Mouse (Mus musculus) forebrain, embryonic 12.5 days (tissue): ENCODE measurements around the gene Yme1l1. TPM values are rescaled to one million over a fixed set of nuclear protein-coding genes. Genes with fewer than 3 reads are reported as not detected.

Source experiments
- ATAC-seq: fragments of 200-750 bp; cut with Nextera tagmentation; 2 replicates; pipeline ENCODE4 v1.8.0; 2017; ENCODE audit warnings: moderate TSS enrichment; ENCODE audit not compliant: low FRiP score
- H3K27ac ChIP-seq: fragments of 300-500 bp; sonication (generic); 2 replicates; pipeline ENCODE4 v1.5.1; 2016; ENCODE audit warnings: mild to moderate bottlenecking
- H3K27me3 ChIP-seq: fragments of 300-500 bp; sonication (generic); 2 replicates; pipeline ENCODE4 v1.6.1; 2016; ENCODE audit warnings: mild to moderate bottlenecking
- H3K36me3 ChIP-seq: fragments of 300-500 bp; sonication (generic); replicated peaks from 2 replicates; pipeline ENCODE4 v1.6.1; 2016; ENCODE audit warnings: mild to moderate bottlenecking
- H3K4me1 ChIP-seq: fragments of 300-500 bp; sonication (generic); 2 replicates; pipeline ENCODE4 v1.6.1; 2016
- H3K4me2 ChIP-seq: fragments of 300-500 bp; sonication (generic); 2 replicates; pipeline ENCODE4 v1.6.1; 2016; ENCODE audit warnings: mild to moderate bottlenecking, moderate library complexity
- H3K4me3 ChIP-seq: fragments of 300-500 bp; sonication (generic); replicated peaks from 2 replicates; pipeline ENCODE4 v1.5.1; 2016; ENCODE audit warnings: mild to moderate bottlenecking
- H3K9ac ChIP-seq: fragments of 300-500 bp; sonication (generic); 2 replicates; pipeline ENCODE4 v1.6.1; 2016; ENCODE audit warnings: mild to moderate bottlenecking
- H3K9me3 ChIP-seq: fragments of 300-500 bp; sonication (generic); 2 replicates; pipeline ENCODE4 v1.6.1; 2016
- WGBS: fragments of 180-500 bp; shearing (Covaris S2); methylation state at CpG from one replicate; pipeline ENCODE4 v1.1.7; 2016; 5-methylcytosine and 5-hydroxymethylcytosine counted together
- polyA plus RNA-seq: library from polyadenylated mRNA; unstranded; fragments of >200 nt; fragmentation: Nextera tagmentation; extraction: Ambion mirVana; gene quantifications from 2 replicates; pipeline ENCODE4 v1.2.1, GENCODE M21; 2016

Yme1l1 gene
- polyA plus RNA-seq, 1 experiment from 2014 or later, result 86.4 TPM

DNA sequence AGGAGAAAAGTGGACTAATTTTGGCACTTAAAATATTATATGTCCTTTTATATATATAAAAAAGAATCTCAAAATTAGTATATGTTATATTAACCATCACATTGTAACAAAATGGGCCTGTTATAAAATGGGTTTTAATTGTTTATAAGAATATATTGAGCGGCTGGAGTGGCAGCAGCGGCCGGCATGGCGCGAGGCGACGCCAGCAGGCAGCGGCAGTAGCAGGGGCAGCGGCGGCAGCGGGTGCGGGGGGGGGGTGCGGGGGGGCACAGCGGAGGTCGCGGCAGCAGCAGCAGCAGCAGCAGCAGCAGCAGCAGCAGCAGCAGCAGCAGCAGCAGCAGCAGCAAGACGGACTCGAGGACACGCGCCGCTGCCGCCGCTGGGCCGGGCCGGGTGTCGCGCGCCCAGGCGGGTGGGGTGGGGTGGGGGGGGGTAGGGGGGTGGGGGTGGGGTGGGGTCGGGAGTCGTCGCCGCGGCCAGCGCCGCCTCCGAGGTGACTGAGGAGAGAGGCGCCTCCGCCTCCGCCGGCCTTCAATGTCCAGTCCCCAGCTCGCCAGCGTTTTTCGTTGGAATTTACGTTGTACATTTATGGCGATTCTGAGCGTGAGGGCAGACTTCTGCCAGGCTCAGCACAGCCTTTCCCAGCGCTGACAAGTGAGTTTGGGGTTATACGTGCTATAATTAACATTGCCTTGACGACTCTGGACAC is 78.0 kb downstream of the Yme1l1 start:
- Histone ChIP-seq H3K9me3 (no peaks in the 10 kb centered on the region), H3K4me1 (no peaks in the 10 kb centered on the region), H3K4me2 (peak overlapping the region; percentile 74), H3K4me3 (peak overlapping the region; percentile 58), H3K27me3 (no peaks in the 10 kb centered on the region), H3K27ac (no peak overlapping the region), H3K9ac (peak overlapping the region; percentile 64), H3K36me3 (no peaks in the 10 kb centered on the region)
- ATAC-seq, result peak; percentile 80
- under 1% methylated on average over 39 of the region's 50 CpGs for WGBS

Other genes starting within 250 kb of the Yme1l1 start
- 42.1 and 43.7 TPM in 2 replicates for gene Abi1, start 116.1 kb upstream of the Yme1l1 start, polyA plus RNA-seq
- 56.7 and 64.7 TPM in 2 replicates for gene Acbd5, start 88.2 kb upstream of the Yme1l1 start, polyA plus RNA-seq
- 12.9 and 14.4 TPM in 2 replicates for gene Mastl, start 345 bp upstream of the Yme1l1 start, polyA plus RNA-seq
- gene 4931423N10Rik, start 51.1 kb downstream of the Yme1l1 start, polyA plus RNA-seq, result not detected in 2 replicates
- gene Nxph2, start 164.9 kb downstream of the Yme1l1 start, polyA plus RNA-seq, result 0.32 and 0.54 TPM in 2 replicates